Mouse (Mus musculus) urinary bladder, adult 2 months (tissue): ENCODE data around the gene Akirin2. TPM values are rescaled to one million over a fixed set of nuclear protein-coding genes. Genes with fewer than 3 reads are reported as not detected.
A peak's percentile ranks its signal among the peaks of the same experiment; 100 is the strongest.

Experiments
- DNase-seq: peaks from one replicate; pipeline ENCODE4 v3.0.0; 2022; ENCODE audit warnings: low spot score
- polyA plus RNA-seq: library from polyadenylated mRNA; depleted of rRNA; stranded (reverse); fragments of >200 nt; gene quantifications from 2 replicates; pipeline ENCODE4 v1.2.3, GENCODE M21; 2012; rRNA removed

Gene Akirin2
- polyA plus RNA-seq, 1 experiment, result 55.6 TPM

GRCm38 (mm10) chr4:34584871-34585607 is 34.3 kb downstream of the Akirin2 start:
- DNase-seq, result no peak

- no peak for DNase-seq
These were observed 52.4 kb downstream of the Akirin2 start for GRCm38 (mm10) chr4:34603123-34603522.

- no peak for DNase-seq
These were observed 55.9 kb downstream of the Akirin2 start for GRCm38 (mm10) chr4:34606658-34607057.

- no peak for DNase-seq
These were observed 62.9 kb downstream of the Akirin2 start for GRCm38 (mm10) chr4:34613571-34614145.

GRCm38 (mm10) chr4:34614630-34615094 is 63.9 kb downstream of the Akirin2 start, which contains the start of the genes Orc3 and Rars2:
Gene Orc3 (minus strand): TSS chr4:34614944.
Gene Rars2 (plus strand): TSS chr4:34614957.
- DNase-seq, result peak; percentile 89

GRCm38 (mm10) chr4:34615303-34615702 is 64.6 kb downstream of the Akirin2 start:
- DNase-seq, result no peak

GRCm38 (mm10) chr4:34616146-34616545 is 65.4 kb downstream of the Akirin2 start:
- no peak for DNase-seq

Other genes with a start within 250 kb of the Akirin2 start
- 34.3 and 35.3 TPM in 2 replicates for gene Orc3, start 64.0 kb downstream of the Akirin2 start, polyA plus RNA-seq
- gene Rars2, start 64.0 kb downstream of the Akirin2 start, polyA plus RNA-seq, result 27.7 and 34.6 TPM in 2 replicates
- gene Slc35a1, start 136.5 kb downstream of the Akirin2 start, polyA plus RNA-seq, result 28.1 and 32.5 TPM in 2 replicates
- gene Cfap206, start 179.3 kb downstream of the Akirin2 start, polyA plus RNA-seq, result 0.62 and 1.2 TPM in 2 replicates
- gene Gm136, start 205.3 kb downstream of the Akirin2 start, polyA plus RNA-seq, result not detected in 2 replicates
- 29.1 and 32.1 TPM in 2 replicates for gene Smim8, start 227.5 kb downstream of the Akirin2 start, polyA plus RNA-seq